Mouse (Mus musculus) forebrain, embryonic 14.5 days (tissue): ENCODE measurements around the gene Ipmk. TPM values are rescaled to one million over a fixed set of nuclear protein-coding genes. Genes with fewer than 3 reads are reported as not detected.
"Not testable (repeated sequence)": the region's sequence is repeated elsewhere in the genome, so short reads cannot be mapped to it uniquely, and the experiment has no call there.

Source experiments
- ATAC-seq: fragments of 200-750 bp; cut with Nextera tagmentation; 2 replicates; pipeline ENCODE4 v1.8.0; 2017; ENCODE audit warnings: mild to moderate bottlenecking, moderate library complexity
- DNase-seq: peaks from one replicate; pipeline ENCODE4 v3.0.0-alpha.2; 2015; ENCODE audit warnings: low spot score
- H3K27ac ChIP-seq: fragments of 300-500 bp; sonication (generic); 2 replicates; pipeline ENCODE4 v1.5.1; 2014; ENCODE audit warnings: low read depth, mild to moderate bottlenecking, control low read depth, low read length, moderate library complexity
- H3K27me3 ChIP-seq: fragments of 300-500 bp; sonication (generic); replicated peaks from 2 replicates; pipeline ENCODE4 v1.6.1; 2014; ENCODE audit warnings: low read length, control low read depth, mixed read lengths; ENCODE audit not compliant: control insufficient read depth, insufficient read depth
- H3K36me3 ChIP-seq: fragments of 300-500 bp; sonication (generic); 2 replicates; pipeline ENCODE4 v1.6.1; 2014; ENCODE audit warnings: low read length, control low read depth; ENCODE audit not compliant: control insufficient read depth, insufficient read depth
- H3K4me1 ChIP-seq: fragments of 300-500 bp; sonication (generic); 2 replicates; pipeline ENCODE4 v1.6.1; 2014; ENCODE audit warnings: antibody characterized with exemption, low read length, control low read depth; ENCODE audit not compliant: control insufficient read depth, insufficient read depth
- H3K4me2 ChIP-seq: fragments of 300-500 bp; sonication (generic); 2 replicates; pipeline ENCODE4 v1.6.1; 2014; ENCODE audit warnings: mild to moderate bottlenecking, control low read depth, low read length
- H3K4me3 ChIP-seq: fragments of 300-500 bp; sonication (generic); 2 replicates; pipeline ENCODE4 v1.5.1; 2014; ENCODE audit warnings: low read depth, low read length, control low read depth
- H3K9ac ChIP-seq: fragments of 300-500 bp; sonication (generic); 2 replicates; pipeline ENCODE4 v1.6.1; 2014; ENCODE audit warnings: mild to moderate bottlenecking, low read length, control low read depth, moderate library complexity
- H3K9me3 ChIP-seq: fragments of 300-500 bp; sonication (generic); replicated peaks from 2 replicates; pipeline ENCODE4 v1.6.1; 2016; ENCODE audit warnings: low read length, control low read depth, mixed read lengths; ENCODE audit not compliant: control insufficient read depth
- WGBS: fragments of 180-500 bp; shearing (Covaris S2); extraction: QIAGEN DNeasy Blood & Tissue Kit; methylation state at CpG from one replicate; pipeline ENCODE4 v1.1.7; 2014; 5-methylcytosine and 5-hydroxymethylcytosine counted together
- polyA plus RNA-seq: library from polyadenylated mRNA; unstranded; fragments of >200 nt; fragmentation: Nextera tagmentation; extraction: Ambion mirVana; gene quantifications from 2 replicates; pipeline ENCODE4 v1.2.1, GENCODE M21; 2014

Ipmk gene
- polyA plus RNA-seq, 1 experiment from 2014 or later = 16.2 TPM

GRCm38 (mm10) chr10:71371881-71372280 is 24.3 kb downstream of the Ipmk start:
- no peak for ATAC-seq
- no peak overlapping the region for H3K9ac ChIP-seq
- no peaks in the 10 kb centered on the region for H3K27me3 ChIP-seq
- H3K9me3 ChIP-seq = no peaks in the 10 kb centered on the region
- H3K36me3 ChIP-seq = peaks cover 27% of the 10 kb centered on the region
- DNase-seq = no peak
- no peak overlapping the region for H3K4me2 ChIP-seq
- WGBS = 91% methylated on average over 6 of the region's 6 CpGs
- no peaks in the 10 kb centered on the region for H3K4me1 ChIP-seq
- H3K27ac ChIP-seq = no peak overlapping the region
- H3K4me3 ChIP-seq = no peak overlapping the region

GRCm38 (mm10) chr10:71373706-71374105 is 26.1 kb downstream of the Ipmk start:
- 94% methylated on average over 11 of the region's 11 CpGs for WGBS
- no peaks in the 10 kb centered on the region for H3K27me3 ChIP-seq
- DNase-seq (no peak), ATAC-seq (no peak)
- H3K36me3 ChIP-seq = peaks cover 31% of the 10 kb centered on the region
- no peak overlapping the region for H3K4me2 ChIP-seq
- H3K27ac ChIP-seq = no peak overlapping the region
- H3K4me1 ChIP-seq = no peaks in the 10 kb centered on the region
- H3K9ac ChIP-seq = no peak overlapping the region
- H3K4me3 ChIP-seq = no peak overlapping the region
- H3K9me3 ChIP-seq = no peaks in the 10 kb centered on the region

GRCm38 (mm10) chr10:71376014-71376413 is 28.5 kb downstream of the Ipmk start:
- Histone ChIP-seq H3K4me3 (no peak overlapping the region), H3K4me2 (no peak overlapping the region), H3K36me3 (peaks cover 33% of the 10 kb centered on the region), H3K4me1 (no peaks in the 10 kb centered on the region), H3K27me3 (no peaks in the 10 kb centered on the region), H3K9ac (no peak overlapping the region), H3K27ac (no peak overlapping the region), H3K9me3 (no peaks in the 10 kb centered on the region)
- WGBS = 95% methylated on average over 6 of the region's 6 CpGs
- DNase-seq (no peak), ATAC-seq (no peak)

GRCm38 (mm10) chr10:71380406-71380805 is 32.8 kb downstream of the Ipmk start:
- peaks cover 36% of the 10 kb centered on the region for H3K36me3 ChIP-seq

GRCm38 (mm10) chr10:71381471-71382033 is 34.0 kb downstream of the Ipmk start:
- 94% methylated on average over 29 of the region's 29 CpGs for WGBS
- no peak for DNase-seq
- ATAC-seq = no peak
- H3K27ac ChIP-seq = no peak overlapping the region
- H3K9me3 ChIP-seq = no peaks in the 10 kb centered on the region
- H3K36me3 ChIP-seq = peaks cover 30% of the 10 kb centered on the region
- H3K4me1 ChIP-seq = no peaks in the 10 kb centered on the region
- H3K4me3 ChIP-seq = no peak overlapping the region
- H3K4me2 ChIP-seq = no peak overlapping the region
- no peak overlapping the region for H3K9ac ChIP-seq
- H3K27me3 ChIP-seq = no peaks in the 10 kb centered on the region

More at GRCm38 (mm10) chr10:71380406-71380805, 32.8 kb downstream of the Ipmk start:
- Histone ChIP-seq H3K4me1 (no peaks in the 10 kb centered on the region), H3K9ac (no peak overlapping the region), H3K9me3 (no peaks in the 10 kb centered on the region), H3K27me3 (no peaks in the 10 kb centered on the region), H3K4me2 (no peak overlapping the region), H3K4me3 (no peak overlapping the region), H3K27ac (no peak overlapping the region)
- ATAC-seq (no peak), DNase-seq (no peak)
- 96% methylated on average over 7 of the region's 7 CpGs for WGBS

- 81% methylated on average over 7 of the region's 7 CpGs for WGBS
- Histone ChIP-seq H3K4me3 (no peak overlapping the region), H3K4me1 (no peaks in the 10 kb centered on the region), H3K27ac (no peak overlapping the region), H3K27me3 (no peaks in the 10 kb centered on the region), H3K9ac (no peak overlapping the region), H3K9me3 (no peaks in the 10 kb centered on the region), H3K36me3 (peaks cover 24% of the 10 kb centered on the region), H3K4me2 (no peak overlapping the region)
- ATAC-seq = no peak
- DNase-seq = no peak
Observed at GRCm38 (mm10) chr10:71382109-71382508, 34.5 kb downstream of the Ipmk start.

GRCm38 (mm10) chr10:71382858-71383551 is 35.4 kb downstream of the Ipmk start:
- no peak for ATAC-seq
- Histone ChIP-seq H3K9me3 (no peaks in the 10 kb centered on the region), H3K27ac (no peak overlapping the region), H3K4me3 (no peak overlapping the region), H3K27me3 (no peaks in the 10 kb centered on the region), H3K9ac (no peak overlapping the region), H3K4me1 (no peaks in the 10 kb centered on the region), H3K4me2 (no peak overlapping the region), H3K36me3 (peaks cover 20% of the 10 kb centered on the region)
- 90% methylated on average over 8 of the region's 8 CpGs for WGBS
- no peak for DNase-seq

- 91% methylated on average over 6 of the region's 6 CpGs for WGBS
- H3K4me2 ChIP-seq, H3K27ac ChIP-seq, H3K9ac ChIP-seq, DNase-seq, H3K4me3 ChIP-seq, ATAC-seq, H3K9me3 ChIP-seq, H3K27me3 ChIP-seq, H3K4me1 ChIP-seq: not testable (repeated sequence)
- peaks cover 19% of the 10 kb centered on the region for H3K36me3 ChIP-seq
Observed at GRCm38 (mm10) chr10:71383552-71383924, 36.0 kb downstream of the Ipmk start.
